Mouse (Mus musculus): ENCODE measurements around the gene Pcca. TPM values are rescaled to one million over a fixed set of nuclear protein-coding genes. Genes with fewer than 3 reads are reported as not detected.

The Pcca gene
- polyA plus RNA-seq, 1 experiment from 2014 or later, result 36.5 TPM

DNA sequence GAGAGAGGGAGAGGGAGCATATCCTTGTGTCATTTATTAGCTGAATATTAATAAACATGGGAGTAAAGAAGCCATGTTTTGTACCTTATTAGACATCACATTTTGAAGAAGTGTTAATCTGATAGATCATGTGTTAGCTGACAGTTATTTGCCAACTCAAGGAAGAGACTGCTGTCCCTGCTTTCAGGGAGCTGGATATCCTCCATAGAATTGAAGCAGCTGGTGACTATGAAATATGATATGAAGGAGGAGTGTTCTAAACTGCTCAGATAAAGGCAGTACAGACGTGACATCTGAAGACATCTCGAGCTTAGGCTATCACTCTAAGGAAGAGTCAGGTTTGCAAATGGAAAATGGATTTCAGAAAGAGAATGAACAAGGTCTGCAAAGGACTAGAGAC, 289.7 kb downstream of the Pcca start:
- 49% methylated on average over 2 of the region's 2 CpGs for WGBS

GRCm38 (mm10) chr14:122825464-122825863, 291.3 kb downstream of the Pcca start:
- Histone ChIP-seq H3K27ac (no peak overlapping the region), H3K4me1 (no peaks in the 10 kb centered on the region), H3K27me3 (no peaks in the 10 kb centered on the region), H3K4me2 (replicated peaks) (no peak overlapping the region), H3K4me3 (no peak overlapping the region), H3K36me3 (no peaks in the 10 kb centered on the region), H3K9ac (no peak overlapping the region), H3K9me3 (no peaks in the 10 kb centered on the region)
- 0 out of 2 replicates have a peak, but pooled peaks have one; percentile 35 for ATAC-seq (ENCODE audit: insufficient number of reproducible peaks, insufficient read depth, low FRiP score, low TSS enrichment)
- WGBS, result 90% methylated on average over 2 of the region's 2 CpGs

More for the DNA sequence above, 289.7 kb downstream of the Pcca start:
- Histone ChIP-seq H3K9ac (no peak overlapping the region), H3K27ac (no peak overlapping the region), H3K27me3 (no peaks in the 10 kb centered on the region), H3K4me2 (replicated peaks) (no peak overlapping the region), H3K9me3 (no peaks in the 10 kb centered on the region), H3K36me3 (no peaks in the 10 kb centered on the region), H3K4me3 (no peak overlapping the region), H3K4me1 (no peaks in the 10 kb centered on the region)
- no peak for ATAC-seq (ENCODE audit: insufficient number of reproducible peaks, insufficient read depth, low FRiP score, low TSS enrichment)

- no peaks in the 10 kb centered on the region for H3K27me3 ChIP-seq
- H3K9me3 ChIP-seq, result no peaks in the 10 kb centered on the region
- no peak overlapping the region for H3K27ac ChIP-seq
- no peak for ATAC-seq (ENCODE audit: insufficient number of reproducible peaks, insufficient read depth, low FRiP score, low TSS enrichment)
- H3K4me3 ChIP-seq, result no peak overlapping the region
- H3K36me3 ChIP-seq, result no peaks in the 10 kb centered on the region
- WGBS, result 79% methylated on average over 1 of the region's 1 CpGs
- no peak overlapping the region for H3K4me2 ChIP-seq (replicated peaks)
- H3K4me1 ChIP-seq, result no peaks in the 10 kb centered on the region
- H3K9ac ChIP-seq, result no peak overlapping the region
Measured at GRCm38 (mm10) chr14:122830433-122830832, 296.3 kb downstream of the Pcca start.

DNA sequence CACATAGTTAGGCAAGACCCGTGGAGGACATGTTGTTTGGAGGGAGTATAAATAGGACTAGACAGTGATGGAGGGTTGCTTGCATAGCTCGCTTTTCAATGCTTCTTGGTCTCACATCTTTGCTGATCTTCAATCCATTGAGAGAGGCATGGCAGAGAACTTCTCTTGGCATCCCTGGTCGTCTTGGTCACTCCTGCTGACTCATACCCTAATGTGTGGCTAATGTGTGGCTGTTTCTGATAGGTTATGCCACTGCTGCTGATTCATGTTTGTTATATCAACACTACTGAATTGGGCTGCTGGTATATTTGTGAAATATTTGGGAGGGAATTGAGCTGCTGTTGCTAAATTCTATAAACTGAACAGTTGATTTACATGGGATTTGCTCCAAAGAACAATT, 299.5 kb downstream of the Pcca start:
- H3K36me3 ChIP-seq, result no peaks in the 10 kb centered on the region

GRCm38 (mm10) chr14:122834753-122835152, 300.6 kb downstream of the Pcca start:
- Histone ChIP-seq H3K4me3 (no peak overlapping the region), H3K9me3 (no peaks in the 10 kb centered on the region), H3K9ac (no peak overlapping the region), H3K27ac (no peak overlapping the region), H3K4me2 (replicated peaks) (no peak overlapping the region), H3K4me1 (peaks cover 4% of the 10 kb centered on the region; the same call in 1 of the 2 replicates), H3K36me3 (no peaks in the 10 kb centered on the region), H3K27me3 (no peaks in the 10 kb centered on the region)
- 97% methylated on average over 1 of the region's 1 CpGs for WGBS
- no peak for ATAC-seq (ENCODE audit: insufficient number of reproducible peaks, insufficient read depth, low FRiP score, low TSS enrichment)

More for the DNA sequence above, 299.5 kb downstream of the Pcca start:
- no peak for ATAC-seq (ENCODE audit: insufficient number of reproducible peaks, insufficient read depth, low FRiP score, low TSS enrichment)
- WGBS, result 92% methylated on average over 3 of the region's 3 CpGs
- H3K4me1 ChIP-seq, result peaks cover 4% of the 10 kb centered on the region; the same call in 1 of the 2 replicates
- no peak overlapping the region for H3K27ac ChIP-seq
- H3K4me3 ChIP-seq, result no peak overlapping the region
- H3K27me3 ChIP-seq, result no peaks in the 10 kb centered on the region
- no peak overlapping the region for H3K4me2 ChIP-seq (replicated peaks)
- no peaks in the 10 kb centered on the region for H3K9me3 ChIP-seq
- no peak overlapping the region for H3K9ac ChIP-seq

- H3K36me3 ChIP-seq, result no peaks in the 10 kb centered on the region
- no peak for ATAC-seq (ENCODE audit: insufficient number of reproducible peaks, insufficient read depth, low FRiP score, low TSS enrichment)
- 39% methylated on average over 7 of the region's 7 CpGs for WGBS
- H3K27ac ChIP-seq, result no peak overlapping the region
- no peaks in the 10 kb centered on the region for H3K27me3 ChIP-seq
- H3K4me3 ChIP-seq, result no peak overlapping the region
- no peaks in the 10 kb centered on the region for H3K9me3 ChIP-seq
- no peak overlapping the region for H3K4me2 ChIP-seq (replicated peaks)
- peaks cover 4% of the 10 kb centered on the region; the same call in 1 of the 2 replicates for H3K4me1 ChIP-seq
- H3K9ac ChIP-seq, result no peak overlapping the region
Measured at GRCm38 (mm10) chr14:122835487-122836190, 301.5 kb downstream of the Pcca start.

- H3K27ac ChIP-seq, result no peak overlapping the region
- H3K9me3 ChIP-seq, result no peaks in the 10 kb centered on the region
- peak; percentile 56; the same call in 1 of the 2 replicates for ATAC-seq (ENCODE audit: insufficient number of reproducible peaks, insufficient read depth, low FRiP score, low TSS enrichment)
- no peaks in the 10 kb centered on the region for H3K36me3 ChIP-seq
- no peak overlapping the region for H3K9ac ChIP-seq
- H3K4me1 ChIP-seq, result peaks cover 4% of the 10 kb centered on the region; the same call in 1 of the 2 replicates
- WGBS, result 11% methylated on average over 4 of the region's 4 CpGs
- H3K4me3 ChIP-seq, result no peak overlapping the region
- H3K4me2 ChIP-seq (replicated peaks), result no peak overlapping the region
- H3K27me3 ChIP-seq, result no peaks in the 10 kb centered on the region
Measured at GRCm38 (mm10) chr14:122836221-122836620, 302.1 kb downstream of the Pcca start.

- H3K4me2 ChIP-seq (replicated peaks), result no peak overlapping the region
- WGBS, result 59% methylated on average over 2 of the region's 2 CpGs
- no peaks in the 10 kb centered on the region for H3K9me3 ChIP-seq
- no peaks in the 10 kb centered on the region for H3K27me3 ChIP-seq
- peaks cover 4% of the 10 kb centered on the region; the same call in 1 of the 2 replicates for H3K4me1 ChIP-seq
- H3K27ac ChIP-seq, result no peak overlapping the region
- ATAC-seq (ENCODE audit: insufficient number of reproducible peaks, insufficient read depth, low FRiP score, low TSS enrichment), result no peak
- no peak overlapping the region for H3K4me3 ChIP-seq
- H3K36me3 ChIP-seq, result no peaks in the 10 kb centered on the region
- H3K9ac ChIP-seq, result no peak overlapping the region
Measured at GRCm38 (mm10) chr14:122837018-122837417, 302.9 kb downstream of the Pcca start.

GRCm38 (mm10) chr14:122852506-122853057, 318.5 kb downstream of the Pcca start:
- 69% methylated on average over 5 of the region's 5 CpGs for WGBS
- no peak overlapping the region for H3K4me3 ChIP-seq
- no peaks in the 10 kb centered on the region for H3K27me3 ChIP-seq
- ATAC-seq (ENCODE audit: insufficient number of reproducible peaks, insufficient read depth, low FRiP score, low TSS enrichment), result no peak
- H3K4me1 ChIP-seq, result peaks cover 13% of the 10 kb centered on the region; the same call in 1 of the 2 replicates
- no peak overlapping the region for H3K9ac ChIP-seq
- no peak overlapping the region for H3K4me2 ChIP-seq (replicated peaks)
- H3K27ac ChIP-seq, result no peak overlapping the region
- H3K9me3 ChIP-seq, result no peaks in the 10 kb centered on the region
- H3K36me3 ChIP-seq, result no peaks in the 10 kb centered on the region

DNA sequence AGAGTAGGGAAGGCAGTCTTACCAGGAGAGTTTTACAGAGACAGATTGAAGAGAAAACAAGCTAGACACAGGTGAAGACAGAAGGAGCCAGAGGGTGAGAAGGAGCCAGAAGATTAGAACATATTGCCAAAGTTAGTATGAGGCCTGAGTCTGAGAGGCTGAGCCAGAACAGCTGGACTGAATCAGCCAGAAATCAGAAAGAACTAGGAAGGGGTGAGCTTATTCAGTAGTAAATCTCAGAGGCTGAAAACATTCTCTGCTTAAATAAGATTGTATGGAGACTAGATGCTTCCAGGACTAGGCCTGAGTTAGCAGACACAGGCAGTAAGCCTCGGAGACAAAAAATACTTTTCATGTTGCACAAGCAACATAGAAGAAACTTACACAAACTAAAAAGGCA, 325.7 kb downstream of the Pcca start:
- no peak overlapping the region for H3K9ac ChIP-seq
- ATAC-seq (ENCODE audit: insufficient number of reproducible peaks, insufficient read depth, low FRiP score, low TSS enrichment), result no peak
- H3K36me3 ChIP-seq, result no peaks in the 10 kb centered on the region
- no peak overlapping the region for H3K4me2 ChIP-seq (replicated peaks)
- no peak overlapping the region for H3K4me3 ChIP-seq
- no peak overlapping the region for H3K27ac ChIP-seq
- H3K4me1 ChIP-seq, result no peaks in the 10 kb centered on the region
- 70% methylated on average over 1 of the region's 1 CpGs for WGBS
- H3K9me3 ChIP-seq, result no peaks in the 10 kb centered on the region
- H3K27me3 ChIP-seq, result no peaks in the 10 kb centered on the region

DNA sequence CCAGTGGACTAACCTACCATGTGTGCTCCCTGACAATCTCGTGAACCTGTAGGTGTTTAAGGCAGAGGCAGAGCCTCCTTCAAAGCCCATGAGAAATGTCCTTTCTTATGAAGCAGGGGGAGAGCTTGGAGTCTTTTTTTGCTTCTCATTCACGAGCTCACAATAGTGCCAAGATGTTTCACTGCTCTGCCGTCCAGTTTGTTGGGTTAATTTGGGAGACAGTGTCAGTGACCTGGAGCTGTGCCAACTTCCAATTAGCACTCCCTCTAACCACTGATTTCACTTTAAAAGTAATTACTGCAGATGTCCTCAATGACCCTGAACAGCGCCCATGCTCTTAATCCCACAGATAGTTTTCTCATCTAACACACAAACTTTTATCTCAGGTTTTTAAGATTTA, 328.5 kb downstream of the Pcca start:
- no peaks in the 10 kb centered on the region for H3K4me1 ChIP-seq
- H3K4me2 ChIP-seq (replicated peaks), result no peak overlapping the region
- H3K27ac ChIP-seq, result no peak overlapping the region
- 51% methylated on average over 4 of the region's 4 CpGs for WGBS
- H3K9ac ChIP-seq, result no peak overlapping the region
- H3K9me3 ChIP-seq, result no peaks in the 10 kb centered on the region
- no peaks in the 10 kb centered on the region for H3K36me3 ChIP-seq
- ATAC-seq (ENCODE audit: insufficient number of reproducible peaks, insufficient read depth, low FRiP score, low TSS enrichment), result no peak
- H3K4me3 ChIP-seq, result no peak overlapping the region
- no peaks in the 10 kb centered on the region for H3K27me3 ChIP-seq

GRCm38 (mm10) chr14:122865462-122866129, 331.5 kb downstream of the Pcca start:
- WGBS, result 67% methylated on average over 4 of the region's 4 CpGs
- Histone ChIP-seq H3K9ac (no peak overlapping the region), H3K4me2 (replicated peaks) (no peak overlapping the region), H3K27ac (no peak overlapping the region), H3K9me3 (no peaks in the 10 kb centered on the region), H3K4me3 (no peak overlapping the region), H3K36me3 (no peaks in the 10 kb centered on the region), H3K4me1 (no peaks in the 10 kb centered on the region), H3K27me3 (no peaks in the 10 kb centered on the region)
- no peak for ATAC-seq (ENCODE audit: insufficient number of reproducible peaks, insufficient read depth, low FRiP score, low TSS enrichment)
